Mouse (Mus musculus): ENCODE results near the gene Glod4. TPM values are rescaled to one million over a fixed set of nuclear protein-coding genes. Genes with fewer than 3 reads are reported as not detected.

Glod4 gene
- polyA plus RNA-seq, 1 experiment from 2014 or later: 92.9 TPM

DNA sequence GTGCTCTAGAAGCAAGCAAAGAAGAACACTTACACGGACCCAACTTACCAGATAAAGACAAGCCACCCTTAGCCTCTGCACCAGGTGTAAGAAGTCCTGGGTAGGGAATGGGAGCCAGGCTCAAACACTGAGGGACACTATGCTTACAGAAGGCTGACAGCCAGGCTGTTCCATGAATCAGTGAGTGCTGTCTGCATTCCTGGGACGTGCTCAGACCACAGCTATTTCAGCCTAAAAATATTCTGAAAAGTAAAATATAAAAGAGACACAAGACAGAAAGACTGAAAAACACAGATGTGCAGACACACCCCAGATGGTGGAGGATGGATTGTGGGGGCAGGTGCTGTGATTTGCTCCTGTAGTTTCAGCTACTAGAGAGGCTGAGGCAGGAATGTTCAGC lies 88.7 kb downstream of the Glod4 start:
- WGBS: 64% methylated on average over 2 of the region's 2 CpGs
- Histone ChIP-seq H3K4me3 (ENCODE audit: low read depth, low read length) (no peak overlapping the region), H3K9ac (ENCODE audit: low read length) (no peak overlapping the region), H3K36me3 (ENCODE audit: control insufficient read depth, insufficient read depth, low read length) (peaks cover 7% of the 10 kb centered on the region; the same call in 1 of the 2 replicates), H3K4me1 (replicated peaks; ENCODE audit: control insufficient read depth, insufficient read depth) (no peaks in the 10 kb centered on the region), H3K27ac (replicated peaks) (no peak overlapping the region), H3K4me2 (replicated peaks; ENCODE audit: low read depth) (no peak overlapping the region), H3K27me3 (ENCODE audit: control insufficient read depth, insufficient read depth, low read length) (no peaks in the 10 kb centered on the region), H3K9me3 (ENCODE audit: control insufficient read depth, low read length) (no peaks in the 10 kb centered on the region)
- ATAC-seq (ENCODE audit: low FRiP score, low TSS enrichment) (no peak), DNase-seq (ENCODE audit: low spot score) (no peak)
- no peak for TF ChIP-seq EP300 (optimal IDR thresholded peaks at IDR 0.05)
- TF ChIP-seq CTCF (IDR thresholded peaks at IDR 0.05; ENCODE audit: low read depth): no peak

DNA sequence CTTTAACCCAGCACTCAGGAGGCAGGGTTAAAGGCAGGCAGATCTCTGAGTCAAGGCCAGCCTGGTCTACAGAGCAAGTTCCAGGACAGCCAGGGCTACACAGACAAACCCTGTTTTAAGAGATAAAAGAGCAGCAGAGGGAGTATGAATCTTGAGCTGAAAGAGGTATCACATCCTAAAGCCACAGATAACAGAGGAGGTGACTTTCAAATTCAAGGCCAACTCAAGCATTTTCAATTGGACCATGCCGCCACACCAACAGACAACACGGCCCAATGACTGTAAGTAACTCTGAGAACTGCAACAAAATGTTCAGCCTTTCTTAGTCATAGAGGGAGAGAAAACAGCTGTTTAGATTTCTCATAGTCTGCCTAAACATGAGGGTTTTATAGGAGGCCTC lies 89.3 kb downstream of the Glod4 start:
- Histone ChIP-seq H3K9ac (ENCODE audit: low read length) (no peak overlapping the region), H3K36me3 (ENCODE audit: control insufficient read depth, insufficient read depth, low read length) (0 out of 2 replicates have a peak, but pooled peaks cover 7% of the 10 kb centered on the region), H3K9me3 (ENCODE audit: control insufficient read depth, low read length) (no peaks in the 10 kb centered on the region), H3K4me3 (ENCODE audit: low read depth, low read length) (no peak overlapping the region), H3K27ac (replicated peaks) (no peak overlapping the region), H3K4me1 (replicated peaks; ENCODE audit: control insufficient read depth, insufficient read depth) (peaks cover 2% of the 10 kb centered on the region; the same call in 1 of the 2 replicates), H3K27me3 (ENCODE audit: control insufficient read depth, insufficient read depth, low read length) (no peaks in the 10 kb centered on the region), H3K4me2 (replicated peaks; ENCODE audit: low read depth) (no peak overlapping the region)
- no peak for ATAC-seq (ENCODE audit: low FRiP score, low TSS enrichment)
- WGBS: 94% methylated on average over 2 of the region's 2 CpGs
- no peak for DNase-seq (ENCODE audit: low spot score)
- no peak for TF ChIP-seq EP300 (optimal IDR thresholded peaks at IDR 0.05)
- TF ChIP-seq CTCF (IDR thresholded peaks at IDR 0.05; ENCODE audit: low read depth): no peak

GRCm38 (mm10) chr11:76153236-76153951 lies 90.1 kb downstream of the Glod4 start:
- no peak for ATAC-seq (ENCODE audit: low FRiP score, low TSS enrichment)
- TF ChIP-seq EP300 (optimal IDR thresholded peaks at IDR 0.05) (no peak), CTCF (IDR thresholded peaks at IDR 0.05; ENCODE audit: low read depth) (no peak)
- 65% methylated on average over 5 of the region's 5 CpGs for whole genome bisulfite sequencing

GRCm38 (mm10) chr11:76150980-76151379 lies 92.5 kb downstream of the Glod4 start:
- H3K4me2 ChIP-seq (replicated peaks; ENCODE audit: low read depth): no peak overlapping the region
- H3K27me3 ChIP-seq (ENCODE audit: control insufficient read depth, insufficient read depth, low read length): no peaks in the 10 kb centered on the region
- H3K27ac ChIP-seq (replicated peaks): no peak overlapping the region
- 36% methylated on average over 4 of the region's 4 CpGs for WGBS
- no peak for ATAC-seq (ENCODE audit: low FRiP score, low TSS enrichment)
- no peaks in the 10 kb centered on the region for H3K9me3 ChIP-seq (ENCODE audit: control insufficient read depth, low read length)
- DNase-seq (ENCODE audit: low spot score): no peak
- H3K4me1 ChIP-seq (replicated peaks; ENCODE audit: control insufficient read depth, insufficient read depth): peaks cover 11% of the 10 kb centered on the region
- no peak overlapping the region for H3K9ac ChIP-seq (ENCODE audit: low read length)
- no peak overlapping the region for H3K4me3 ChIP-seq (ENCODE audit: low read depth, low read length)
- no peak for TF ChIP-seq EP300 (optimal IDR thresholded peaks at IDR 0.05)
- no peak for TF ChIP-seq CTCF (IDR thresholded peaks at IDR 0.05; ENCODE audit: low read depth)
- H3K36me3 ChIP-seq (ENCODE audit: control insufficient read depth, insufficient read depth, low read length): 0 out of 2 replicates have a peak, but pooled peaks cover 3% of the 10 kb centered on the region

More at GRCm38 (mm10) chr11:76153236-76153951, 90.1 kb downstream of the Glod4 start:
- H3K4me3 ChIP-seq (ENCODE audit: low read depth, low read length): no peak overlapping the region
- no peaks in the 10 kb centered on the region for H3K27me3 ChIP-seq (ENCODE audit: control insufficient read depth, insufficient read depth, low read length)
- DNase-seq (ENCODE audit: low spot score): no peak
- H3K9me3 ChIP-seq (ENCODE audit: control insufficient read depth, low read length): no peaks in the 10 kb centered on the region
- H3K4me2 ChIP-seq (replicated peaks; ENCODE audit: low read depth): no peak overlapping the region
- H3K9ac ChIP-seq (ENCODE audit: low read length): no peak overlapping the region
- no peak overlapping the region for H3K27ac ChIP-seq (replicated peaks)
- H3K4me1 ChIP-seq (replicated peaks; ENCODE audit: control insufficient read depth, insufficient read depth): peaks cover 5% of the 10 kb centered on the region
- 0 out of 2 replicates have a peak, but pooled peaks cover 7% of the 10 kb centered on the region for H3K36me3 ChIP-seq (ENCODE audit: control insufficient read depth, insufficient read depth, low read length)

DNA sequence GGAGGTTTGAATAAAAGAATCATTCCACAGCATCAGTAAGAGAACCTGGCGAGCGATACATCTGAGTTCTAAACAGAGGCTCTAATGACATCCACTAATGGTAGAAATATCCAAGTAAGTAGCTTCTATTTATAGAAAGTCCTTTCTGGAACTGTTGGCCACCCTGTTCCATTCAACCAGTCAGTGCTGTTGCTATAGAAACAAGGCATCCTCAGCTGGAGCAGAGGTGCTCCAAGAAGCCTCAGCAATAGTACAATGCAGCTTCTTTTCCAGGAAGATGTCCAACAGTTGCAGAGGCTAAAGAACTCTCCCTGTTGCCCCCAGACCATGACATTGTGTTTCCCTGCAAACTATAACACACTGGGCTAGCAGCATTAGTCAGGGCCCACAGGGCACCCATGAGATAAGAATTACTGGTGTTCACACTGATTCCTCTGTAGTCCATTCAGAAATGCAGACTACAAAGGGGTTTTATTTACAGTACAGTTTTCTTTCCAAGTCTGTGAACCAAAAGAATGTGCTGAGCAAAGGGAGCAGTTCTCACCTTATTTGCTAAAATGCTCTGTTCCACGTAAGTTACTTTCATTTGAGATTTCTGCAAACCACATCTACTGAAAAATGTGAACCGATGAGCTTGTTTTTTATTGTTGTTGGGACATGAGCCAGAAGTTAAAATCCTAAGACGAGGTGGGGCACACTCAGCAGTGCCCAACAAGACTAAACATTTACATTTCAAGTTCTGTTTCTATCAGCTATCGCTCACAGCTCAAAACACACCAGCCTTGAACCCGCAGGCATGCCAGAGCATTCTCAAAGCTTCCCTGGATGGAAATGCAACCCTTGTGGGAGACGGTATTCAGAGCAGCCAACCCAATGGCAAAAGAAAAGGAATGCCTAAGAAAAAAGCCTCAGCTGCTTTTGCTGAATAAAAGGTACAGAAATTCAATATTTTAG lies 95.2 kb downstream of the Glod4 start:
- H3K36me3 ChIP-seq (ENCODE audit: control insufficient read depth, insufficient read depth, low read length): no peaks in the 10 kb centered on the region
- no peak overlapping the region for H3K4me3 ChIP-seq (ENCODE audit: low read depth, low read length)
- peak overlapping the region; percentile 37; the same call in 1 of the 2 replicates for H3K4me2 ChIP-seq (replicated peaks; ENCODE audit: low read depth)
- H3K9ac ChIP-seq (ENCODE audit: low read length): no peak overlapping the region
- ATAC-seq (ENCODE audit: low FRiP score, low TSS enrichment): peak; percentile 54; the same call in 1 of the 2 replicates
- peak overlapping the region; percentile 67 for H3K27ac ChIP-seq (replicated peaks)
- TF ChIP-seq EP300 (optimal IDR thresholded peaks at IDR 0.05): no peak
- no peak for TF ChIP-seq CTCF (IDR thresholded peaks at IDR 0.05; ENCODE audit: low read depth)
- WGBS: 22% methylated on average over 8 of the region's 8 CpGs
- H3K27me3 ChIP-seq (ENCODE audit: control insufficient read depth, insufficient read depth, low read length): no peaks in the 10 kb centered on the region
- H3K9me3 ChIP-seq (ENCODE audit: control insufficient read depth, low read length): no peaks in the 10 kb centered on the region
- H3K4me1 ChIP-seq (replicated peaks; ENCODE audit: control insufficient read depth, insufficient read depth): peaks cover 11% of the 10 kb centered on the region
- no peak for DNase-seq (ENCODE audit: low spot score)
